Mouse (Mus musculus) fat pad, adult 2 months (tissue): ENCODE measurements around the gene Smtnl1.
"Not testable (repeated sequence)": the region's sequence is repeated elsewhere in the genome, so short reads cannot be mapped to it uniquely, and the experiment has no call there.

Experiments used
- DNase-seq: peaks from one replicate; pipeline ENCODE4 v3.0.0-alpha.2; 2011; ENCODE audit warnings: low read depth, low spot score; ENCODE audit errors: extremely low read depth

Gene Smtnl1

GRCm38 (mm10) chr2:84838993-84839980 lies 16.8 kb upstream of the Smtnl1 start:
- no peak for DNase-seq

- no peak for DNase-seq
Measured at GRCm38 (mm10) chr2:84838593-84838949, 16.1 kb upstream of the Smtnl1 start, which contains the start of gene Slc43a1. Gene Slc43a1 (plus strand): TSS chr2:84838850.

- DNase-seq, result no peak
Measured at GRCm38 (mm10) chr2:84837817-84838592, 15.6 kb upstream of the Smtnl1 start.

- DNase-seq, result no peak
Measured at GRCm38 (mm10) chr2:84837107-84837506, 14.7 kb upstream of the Smtnl1 start.

GRCm38 (mm10) chr2:84831666-84832391 lies 9.4 kb upstream of the Smtnl1 start:
- peak; percentile 97 for DNase-seq

- no peak for DNase-seq
Measured at GRCm38 (mm10) chr2:84827283-84827920, 5.0 kb upstream of the Smtnl1 start.

GRCm38 (mm10) chr2:84826488-84827282 lies 4.2 kb upstream of the Smtnl1 start, which contains the start of gene Timm10:
Gene Timm10 (plus strand): TSS chr2:84826997.
- DNase-seq, result peak; percentile 76

GRCm38 (mm10) chr2:84823237-84823636 lies 785 bp upstream of the Smtnl1 start:
- DNase-seq, result no peak

- DNase-seq, result no peak
Measured at GRCm38 (mm10) chr2:84819861-84820260, 2.6 kb downstream of the Smtnl1 start.

- no peak for DNase-seq
Measured at GRCm38 (mm10) chr2:84812676-84813075, 9.8 kb downstream of the Smtnl1 start.

GRCm38 (mm10) chr2:84811880-84812279 lies 10.6 kb downstream of the Smtnl1 start:
- no peak for DNase-seq

GRCm38 (mm10) chr2:84810886-84811577 lies 11.4 kb downstream of the Smtnl1 start:
- DNase-seq, result no peak

GRCm38 (mm10) chr2:84810526-84810885 lies 11.9 kb downstream of the Smtnl1 start:
- no peak for DNase-seq

GRCm38 (mm10) chr2:84809330-84809729 lies 13.1 kb downstream of the Smtnl1 start:
- DNase-seq, result no peak

GRCm38 (mm10) chr2:84806546-84806945 lies 15.9 kb downstream of the Smtnl1 start:
- no peak for DNase-seq

- DNase-seq, result no peak
Measured at GRCm38 (mm10) chr2:84803963-84804362, 18.5 kb downstream of the Smtnl1 start.

- DNase-seq, result not testable (repeated sequence)
Measured at GRCm38 (mm10) chr2:84801223-84801622, 21.2 kb downstream of the Smtnl1 start.

- DNase-seq, result no peak
Measured at GRCm38 (mm10) chr2:84800304-84800703, 22.1 kb downstream of the Smtnl1 start.

- no peak for DNase-seq
Measured at GRCm38 (mm10) chr2:84799041-84799561, 23.4 kb downstream of the Smtnl1 start.
